Mouse (Mus musculus): ENCODE measurements around the gene Slc35c1.

GRCm38 (mm10) chr2:92438567-92438966, 21.8 kb downstream of the Slc35c1 start:
- TF ChIP-seq CTCF (IDR thresholded peaks at IDR 0.05; ENCODE audit: extremely low read depth, insufficient read depth, insufficient read length, insufficient replicate concordance) (no peak), POLR2A (IDR thresholded peaks at IDR 0.05; ENCODE audit: low read depth, low read length) (no peak)
